Mouse (Mus musculus) limb, embryonic 14.5 days (tissue): ENCODE measurements around the gene Hoxc11. TPM values are rescaled to one million over a fixed set of nuclear protein-coding genes. Genes with fewer than 3 reads are reported as not detected.
A peak's percentile ranks its signal among the peaks of the same experiment; 100 is the strongest.

Experiments
- ATAC-seq: fragments of 200-750 bp; cut with Nextera tagmentation; 2 replicates; pipeline ENCODE4 v1.8.0; 2017; ENCODE audit warnings: low read depth, moderate number of reproducible peaks, moderate TSS enrichment; ENCODE audit not compliant: low FRiP score
- DNase-seq: peaks from one replicate; pipeline ENCODE4 v3.0.0-alpha.2; 2015; ENCODE audit warnings: low spot score
- H3K27ac ChIP-seq: fragments of 300-500 bp; sonication (generic); replicated peaks from 2 replicates; pipeline ENCODE4 v1.5.1; 2014; ENCODE audit warnings: low read depth, mild to moderate bottlenecking, low read length, moderate library complexity, mixed read lengths
- H3K27me3 ChIP-seq: fragments of 300-500 bp; sonication (generic); 2 replicates; pipeline ENCODE4 v1.6.1; 2014; ENCODE audit warnings: low read length, mixed read lengths; ENCODE audit not compliant: control insufficient read depth, insufficient read depth
- H3K36me3 ChIP-seq: fragments of 300-500 bp; sonication (generic); 2 replicates; pipeline ENCODE4 v1.6.1; 2014; ENCODE audit warnings: mild to moderate bottlenecking, low read length, moderate library complexity, mixed read lengths; ENCODE audit not compliant: control insufficient read depth, insufficient read depth
- H3K4me1 ChIP-seq: fragments of 300-500 bp; sonication (generic); 2 replicates; pipeline ENCODE4 v1.6.1; 2014; ENCODE audit warnings: antibody characterized with exemption, low read length, mixed read lengths; ENCODE audit not compliant: control insufficient read depth, insufficient read depth
- H3K4me2 ChIP-seq: fragments of 300-500 bp; sonication (generic); replicated peaks from 2 replicates; pipeline ENCODE4 v1.6.1; 2014; ENCODE audit warnings: low read depth, mild to moderate bottlenecking, low read length, moderate library complexity; ENCODE audit not compliant: severe bottlenecking
- H3K4me3 ChIP-seq: fragments of 300-500 bp; sonication (generic); replicated peaks from 2 replicates; pipeline ENCODE4 v1.5.1; 2014; ENCODE audit warnings: low read length
- H3K9ac ChIP-seq: fragments of 300-500 bp; sonication (generic); 2 replicates; pipeline ENCODE4 v1.6.1; 2014; ENCODE audit warnings: mild to moderate bottlenecking, low read depth, low read length, moderate library complexity; ENCODE audit not compliant: severe bottlenecking
- H3K9me3 ChIP-seq: fragments of 300-500 bp; sonication (generic); 2 replicates; pipeline ENCODE4 v1.6.1; 2016; ENCODE audit warnings: low read length; ENCODE audit not compliant: control insufficient read depth
- POLR2A ChIP-seq: fragments of 200-500 bp; IDR thresholded peaks from 2 replicates; pipeline ENCODE4 v1.8.0; 2012; ENCODE audit warnings: inconsistent platforms, mild to moderate bottlenecking, moderate library complexity, borderline replicate concordance; ENCODE audit not compliant: insufficient read depth, insufficient read length; ENCODE audit errors: extremely low read depth
- WGBS: fragments of 180-500 bp; shearing (Covaris S2); extraction: QIAGEN DNeasy Blood & Tissue Kit; methylation state at CpG from one replicate; pipeline ENCODE4 v1.1.7; 2014; 5-methylcytosine and 5-hydroxymethylcytosine counted together
- polyA plus RNA-seq, 2 experiments: library from polyadenylated mRNA; depleted of rRNA in 1 of 2; stranded (reverse) in 1 of 2; unstranded in 1 of 2; fragments of >200 nt; fragmentation: Nextera tagmentation in 1 of 2; extraction: Ambion mirVana in 1 of 2; gene quantifications; 2 replicates each; pipeline versions ENCODE4 v1.2.1 to v1.2.3; 2012 to 2014

Hoxc11 gene
- polyA plus RNA-seq, 2 experiments = 1.4 to 7.6 TPM

GRCm38 (mm10) chr15:102999183-102999831 is 45.1 kb downstream of the Hoxc11 start:
- peak overlapping the region; percentile 45 for H3K4me3 ChIP-seq
- DNase-seq (peak; percentile 80), ATAC-seq (peak; percentile 69)
- peak overlapping the region; percentile 69 for H3K4me2 ChIP-seq
- H3K4me1 ChIP-seq = peaks cover 24% of the 10 kb centered on the region
- peaks cover 95% of the 10 kb centered on the region for H3K27me3 ChIP-seq
- TF ChIP-seq POLR2A = no peak
- H3K27ac ChIP-seq = peak overlapping the region; percentile 67
- no peaks in the 10 kb centered on the region for H3K9me3 ChIP-seq
- WGBS = 1% methylated on average over 27 of the region's 33 CpGs
- peak overlapping the region; percentile 50 for H3K9ac ChIP-seq
- H3K36me3 ChIP-seq = no peaks in the 10 kb centered on the region

GRCm38 (mm10) chr15:102999955-103000354 is 45.7 kb downstream of the Hoxc11 start:
- Histone ChIP-seq H3K9ac (no peak overlapping the region), H3K4me1 (peaks cover 24% of the 10 kb centered on the region), H3K36me3 (no peaks in the 10 kb centered on the region), H3K27ac (peak overlapping the region; percentile 56; the same call in 1 of the 2 replicates), H3K4me3 (peak overlapping the region; percentile 45), H3K4me2 (peak overlapping the region; percentile 69), H3K9me3 (no peaks in the 10 kb centered on the region), H3K27me3 (peaks cover 95% of the 10 kb centered on the region)
- TF ChIP-seq POLR2A = no peak
- no peak for DNase-seq
- 1% methylated on average over 10 of the region's 11 CpGs for WGBS
- 0 out of 2 replicates have a peak, but pooled peaks have one; percentile 5 for ATAC-seq

GRCm38 (mm10) chr15:103000501-103000901 is 46.3 kb downstream of the Hoxc11 start:
- Histone ChIP-seq H3K9ac (peak overlapping the region; percentile 49), H3K9me3 (no peaks in the 10 kb centered on the region), H3K36me3 (no peaks in the 10 kb centered on the region), H3K4me3 (peak overlapping the region; percentile 45), H3K4me2 (peak overlapping the region; percentile 69), H3K27me3 (peaks cover 95% of the 10 kb centered on the region), H3K4me1 (peaks cover 24% of the 10 kb centered on the region), H3K27ac (no peak overlapping the region)
- no peak for TF ChIP-seq POLR2A
- 3% methylated on average over 23 of the region's 24 CpGs for WGBS
- no peak for ATAC-seq
- no peak for DNase-seq

GRCm38 (mm10) chr15:103001370-103001769 is 47.1 kb downstream of the Hoxc11 start:
- Histone ChIP-seq H3K4me3 (no peak overlapping the region), H3K4me1 (peaks cover 24% of the 10 kb centered on the region), H3K36me3 (no peaks in the 10 kb centered on the region), H3K9me3 (no peaks in the 10 kb centered on the region), H3K27me3 (peaks cover 95% of the 10 kb centered on the region), H3K27ac (no peak overlapping the region), H3K4me2 (peak overlapping the region; percentile 69; the same call in 1 of the 2 replicates), H3K9ac (no peak overlapping the region)
- no peak for TF ChIP-seq POLR2A
- ATAC-seq (no peak), DNase-seq (no peak)
- 50% methylated on average over 2 of the region's 2 CpGs for WGBS

- Histone ChIP-seq H3K27me3 (peaks cover 97% of the 10 kb centered on the region), H3K4me2 (no peak overlapping the region), H3K9ac (no peak overlapping the region), H3K4me1 (peaks cover 24% of the 10 kb centered on the region), H3K27ac (no peak overlapping the region), H3K9me3 (no peaks in the 10 kb centered on the region), H3K36me3 (no peaks in the 10 kb centered on the region), H3K4me3 (no peak overlapping the region)
- ATAC-seq (no peak), DNase-seq (no peak)
- TF ChIP-seq POLR2A = no peak
- WGBS = 29% methylated on average over 4 of the region's 4 CpGs
These were observed 47.9 kb downstream of the Hoxc11 start for GRCm38 (mm10) chr15:103002156-103002555.
